Mouse (Mus musculus): ENCODE measurements around the gene Serp1. TPM values are rescaled to one million over a fixed set of nuclear protein-coding genes. Genes with fewer than 3 reads are reported as not detected.

Serp1 gene
- polyA plus RNA-seq, 1 experiment, result 28.0 TPM

GRCm38 (mm10) chr3:58526408-58526737, 681 bp upstream of the Serp1 start:
- TF ChIP-seq POLR2A (IDR thresholded peaks at IDR 0.05; ENCODE audit: control insufficient read depth, low read depth, low read length) (no peak), CTCF (IDR thresholded peaks at IDR 0.05; ENCODE audit: control insufficient read depth, insufficient read depth, insufficient replicate concordance, low read depth, low read length) (no peak)
- Histone ChIP-seq H3K36me3 (ENCODE audit: control insufficient read depth, insufficient read depth, low read length) (peaks cover 1% of the 10 kb centered on the region), H3K27me3 (ENCODE audit: control insufficient read depth, insufficient read depth, low read length) (no peaks in the 10 kb centered on the region), H3K4me1 (ENCODE audit: control insufficient read depth, insufficient read depth, low read length) (no peaks in the 10 kb centered on the region; the same call in 1 of the 2 replicates), H3K4me3 (ENCODE audit: control insufficient read depth, low read depth, low read length) (peak overlapping the region; percentile 88; the same call in 1 of the 2 replicates), H3K27ac (ENCODE audit: control insufficient read depth, insufficient read depth, low read depth, low read length) (no peak overlapping the region)

GRCm38 (mm10) chr3:58525166-58525565, 526 bp downstream of the Serp1 start:
- TF ChIP-seq POLR2A (IDR thresholded peaks at IDR 0.05; ENCODE audit: control insufficient read depth, low read depth, low read length) (no peak), CTCF (IDR thresholded peaks at IDR 0.05; ENCODE audit: control insufficient read depth, insufficient read depth, insufficient replicate concordance, low read depth, low read length) (no peak)
- peaks cover 1% of the 10 kb centered on the region for H3K36me3 ChIP-seq (ENCODE audit: control insufficient read depth, insufficient read depth, low read length)
- H3K27me3 ChIP-seq (ENCODE audit: control insufficient read depth, insufficient read depth, low read length), result no peaks in the 10 kb centered on the region
- H3K4me3 ChIP-seq (ENCODE audit: control insufficient read depth, low read depth, low read length), result peak overlapping the region; percentile 88
- H3K27ac ChIP-seq (ENCODE audit: control insufficient read depth, insufficient read depth, low read depth, low read length), result peak overlapping the region; percentile 93
- H3K4me1 ChIP-seq (ENCODE audit: control insufficient read depth, insufficient read depth, low read length), result no peaks in the 10 kb centered on the region; the same call in 1 of the 2 replicates

GRCm38 (mm10) chr3:58524246-58524645, 1.4 kb downstream of the Serp1 start:
- no peak overlapping the region for H3K27ac ChIP-seq (ENCODE audit: control insufficient read depth, insufficient read depth, low read depth, low read length)
- H3K36me3 ChIP-seq (ENCODE audit: control insufficient read depth, insufficient read depth, low read length), result peaks cover 1% of the 10 kb centered on the region
- TF ChIP-seq POLR2A (IDR thresholded peaks at IDR 0.05; ENCODE audit: control insufficient read depth, low read depth, low read length) (no peak), CTCF (IDR thresholded peaks at IDR 0.05; ENCODE audit: control insufficient read depth, insufficient read depth, insufficient replicate concordance, low read depth, low read length) (no peak)
- no peaks in the 10 kb centered on the region; the same call in 1 of the 2 replicates for H3K4me1 ChIP-seq (ENCODE audit: control insufficient read depth, insufficient read depth, low read length)
- H3K4me3 ChIP-seq (ENCODE audit: control insufficient read depth, low read depth, low read length), result no peak overlapping the region
- no peaks in the 10 kb centered on the region for H3K27me3 ChIP-seq (ENCODE audit: control insufficient read depth, insufficient read depth, low read length)

DNA sequence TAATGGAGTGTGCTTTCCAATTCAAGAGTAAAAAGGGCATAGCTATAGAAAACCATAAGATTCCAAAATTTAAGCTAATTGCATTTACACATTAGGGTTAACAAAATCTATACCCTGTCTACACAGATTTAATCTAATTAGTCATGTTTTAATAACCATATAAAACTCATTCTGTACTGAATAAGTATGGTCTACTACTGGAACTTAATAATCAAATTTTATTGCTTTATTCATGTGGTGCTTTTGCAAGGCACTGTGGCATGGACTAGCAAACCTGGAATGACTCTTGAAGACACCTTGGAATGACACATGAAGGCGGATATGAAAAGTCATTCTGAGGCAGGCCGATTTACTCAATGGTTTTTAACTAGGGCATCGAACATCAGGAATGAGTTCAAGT, 2.3 kb downstream of the Serp1 start:
- Histone ChIP-seq H3K27ac (ENCODE audit: control insufficient read depth, insufficient read depth, low read depth, low read length) (no peak overlapping the region), H3K36me3 (ENCODE audit: control insufficient read depth, insufficient read depth, low read length) (peaks cover 1% of the 10 kb centered on the region), H3K4me1 (ENCODE audit: control insufficient read depth, insufficient read depth, low read length) (no peaks in the 10 kb centered on the region; the same call in 1 of the 2 replicates), H3K27me3 (ENCODE audit: control insufficient read depth, insufficient read depth, low read length) (no peaks in the 10 kb centered on the region), H3K4me3 (ENCODE audit: control insufficient read depth, low read depth, low read length) (no peak overlapping the region)
- no peak for TF ChIP-seq POLR2A (IDR thresholded peaks at IDR 0.05; ENCODE audit: control insufficient read depth, low read depth, low read length)

DNA sequence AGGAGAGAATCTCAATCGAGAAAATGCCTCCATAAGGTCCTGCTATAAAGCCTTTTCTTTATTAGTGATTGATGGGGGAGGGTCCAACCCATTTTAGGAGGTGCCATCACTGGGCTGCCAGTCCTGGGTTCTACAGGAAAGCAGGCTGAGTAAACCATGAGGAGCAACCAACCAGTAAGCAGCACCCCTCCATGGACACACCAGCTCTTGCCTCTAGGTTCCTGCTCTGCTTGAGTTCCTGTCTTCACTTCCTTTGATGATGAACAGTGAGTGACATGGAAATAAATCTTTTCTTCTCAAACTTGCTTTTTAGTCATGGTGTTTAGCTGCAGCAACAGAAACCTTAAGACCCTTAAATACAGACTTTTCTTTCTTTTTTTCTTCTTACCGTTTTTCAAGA, 4.3 kb downstream of the Serp1 start:
- no peak for TF ChIP-seq CTCF (IDR thresholded peaks at IDR 0.05; ENCODE audit: control insufficient read depth, insufficient read depth, insufficient replicate concordance, low read depth, low read length)
- no peak for TF ChIP-seq POLR2A (IDR thresholded peaks at IDR 0.05; ENCODE audit: control insufficient read depth, low read depth, low read length)
- no peaks in the 10 kb centered on the region for H3K27me3 ChIP-seq (ENCODE audit: control insufficient read depth, insufficient read depth, low read length)
- no peak overlapping the region for H3K4me3 ChIP-seq (ENCODE audit: control insufficient read depth, low read depth, low read length)
- no peaks in the 10 kb centered on the region; the same call in 1 of the 2 replicates for H3K4me1 ChIP-seq (ENCODE audit: control insufficient read depth, insufficient read depth, low read length)
- peaks cover 1% of the 10 kb centered on the region for H3K36me3 ChIP-seq (ENCODE audit: control insufficient read depth, insufficient read depth, low read length)
- no peak overlapping the region for H3K27ac ChIP-seq (ENCODE audit: control insufficient read depth, insufficient read depth, low read depth, low read length)

- no peak overlapping the region for H3K27ac ChIP-seq (ENCODE audit: control insufficient read depth, insufficient read depth, low read depth, low read length)
- H3K4me3 ChIP-seq (ENCODE audit: control insufficient read depth, low read depth, low read length), result no peak overlapping the region
- TF ChIP-seq CTCF (IDR thresholded peaks at IDR 0.05; ENCODE audit: control insufficient read depth, insufficient read depth, insufficient replicate concordance, low read depth, low read length) (no peak), POLR2A (IDR thresholded peaks at IDR 0.05; ENCODE audit: control insufficient read depth, low read depth, low read length) (no peak)
- no peaks in the 10 kb centered on the region; the same call in 1 of the 2 replicates for H3K4me1 ChIP-seq (ENCODE audit: control insufficient read depth, insufficient read depth, low read length)
- H3K36me3 ChIP-seq (ENCODE audit: control insufficient read depth, insufficient read depth, low read length), result peaks cover 1% of the 10 kb centered on the region
- H3K27me3 ChIP-seq (ENCODE audit: control insufficient read depth, insufficient read depth, low read length), result no peaks in the 10 kb centered on the region
Observed at GRCm38 (mm10) chr3:58520286-58520685, 5.4 kb downstream of the Serp1 start.

- TF ChIP-seq POLR2A (IDR thresholded peaks at IDR 0.05; ENCODE audit: control insufficient read depth, low read depth, low read length) (no peak), CTCF (IDR thresholded peaks at IDR 0.05; ENCODE audit: control insufficient read depth, insufficient read depth, insufficient replicate concordance, low read depth, low read length) (no peak)
- Histone ChIP-seq H3K36me3 (ENCODE audit: control insufficient read depth, insufficient read depth, low read length) (peaks cover 1% of the 10 kb centered on the region), H3K27ac (ENCODE audit: control insufficient read depth, insufficient read depth, low read depth, low read length) (no peak overlapping the region), H3K4me3 (ENCODE audit: control insufficient read depth, low read depth, low read length) (no peak overlapping the region), H3K4me1 (ENCODE audit: control insufficient read depth, insufficient read depth, low read length) (no peaks in the 10 kb centered on the region; the same call in 1 of the 2 replicates), H3K27me3 (ENCODE audit: control insufficient read depth, insufficient read depth, low read length) (no peaks in the 10 kb centered on the region)
Observed at GRCm38 (mm10) chr3:58519536-58519935, 6.2 kb downstream of the Serp1 start.

DNA sequence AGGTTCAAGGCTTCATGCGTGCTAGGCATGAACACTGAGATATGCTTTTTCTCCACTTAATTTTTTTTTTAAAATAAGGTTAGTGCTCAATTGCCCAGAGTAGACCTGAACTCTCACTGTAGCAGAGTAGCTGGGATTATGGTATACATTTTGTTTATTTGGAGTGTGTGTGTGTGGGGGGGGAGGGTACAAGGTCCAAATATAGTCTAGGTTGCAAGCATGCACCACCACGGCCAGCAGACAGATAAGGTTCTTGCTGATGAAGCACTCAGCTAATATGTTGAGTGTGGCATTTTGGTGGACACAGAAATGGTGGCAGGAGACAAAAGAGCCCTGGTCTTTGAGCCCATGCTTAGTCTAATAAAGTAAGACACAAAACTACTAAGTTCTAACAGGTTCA, 6.7 kb downstream of the Serp1 start:
- no peaks in the 10 kb centered on the region; the same call in 1 of the 2 replicates for H3K4me1 ChIP-seq (ENCODE audit: control insufficient read depth, insufficient read depth, low read length)
- H3K27me3 ChIP-seq (ENCODE audit: control insufficient read depth, insufficient read depth, low read length), result no peaks in the 10 kb centered on the region
- no peak for TF ChIP-seq POLR2A (IDR thresholded peaks at IDR 0.05; ENCODE audit: control insufficient read depth, low read depth, low read length)
- TF ChIP-seq CTCF (IDR thresholded peaks at IDR 0.05; ENCODE audit: control insufficient read depth, insufficient read depth, insufficient replicate concordance, low read depth, low read length), result no peak
- no peak overlapping the region for H3K27ac ChIP-seq (ENCODE audit: control insufficient read depth, insufficient read depth, low read depth, low read length)
- H3K36me3 ChIP-seq (ENCODE audit: control insufficient read depth, insufficient read depth, low read length), result peaks cover 1% of the 10 kb centered on the region
- H3K4me3 ChIP-seq (ENCODE audit: control insufficient read depth, low read depth, low read length), result no peak overlapping the region
